ENCODE assay signal across 8 mouse cellular contexts in the genomic region with DNA sequence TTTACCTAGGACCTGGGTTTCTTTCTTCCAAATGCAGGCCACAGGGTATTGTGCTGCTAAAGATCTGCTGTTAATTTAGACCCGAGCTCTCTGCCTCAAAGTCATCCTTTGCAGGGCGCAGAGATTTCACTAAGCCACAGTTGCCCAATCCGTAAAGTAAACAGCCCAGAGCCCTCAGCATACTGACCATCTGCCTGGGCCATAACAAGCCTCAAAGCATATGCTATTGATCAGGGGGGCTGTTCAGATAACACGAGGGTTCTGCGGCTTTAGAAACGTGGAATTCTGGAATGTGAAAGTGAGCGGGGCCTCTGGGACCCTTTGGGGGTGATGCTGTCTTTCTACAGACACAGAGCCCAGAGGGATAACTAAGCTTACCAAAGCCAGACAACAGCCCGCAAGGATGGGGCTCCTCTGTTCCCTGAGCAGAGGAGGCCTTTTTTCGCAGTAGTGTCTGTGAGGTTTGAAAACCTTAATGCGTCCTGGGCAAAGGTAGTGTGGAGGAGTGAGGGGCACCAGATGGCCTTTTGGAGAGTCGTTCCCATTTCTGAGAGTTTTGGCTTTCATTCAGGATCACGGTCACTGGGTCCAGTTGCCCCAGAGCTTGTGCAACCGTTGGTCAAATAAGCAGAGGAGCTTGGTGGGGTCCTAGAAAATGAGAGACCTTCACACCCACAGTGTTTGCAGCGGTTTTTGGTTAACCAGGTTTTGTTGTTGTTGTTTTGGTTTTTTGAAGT.
A peak's percentile ranks its signal among the peaks of the same experiment; 100 is the strongest.
DNase-seq lines count a peak whose midpoint lies in the region; ATAC-seq and TF ChIP-seq lines count a peak whose summit lies in the region.

No protein-coding gene starts in this region.

- no peak for TF ChIP-seq POLR2A in liver, adult 2 months (IDR thresholded peaks at IDR 0.05; ENCODE audit: extremely low read depth, insufficient read depth, low read length)

- peak; percentile 91 for DNase-seq in liver, adult 2 months (ENCODE audit: extremely low read depth, low read depth, low spot score)
- no peak for DNase-seq in liver
- peak; percentile 66 for DNase-seq in embryonic facial prominence, embryonic 10.5 days (ENCODE audit: low spot score)
- DNase-seq in layer of hippocampus, adult 9-10 months (ENCODE audit: low spot score), result no peak
- DNase-seq in frontal cortex, postnatal 14 days (ENCODE audit: low spot score in 2 of 2), result no peak
- no peak for DNase-seq in T-cell, adult 2 months (ENCODE audit: low spot score)

- ATAC-seq in intestine, postnatal 0 days, result no peak
- ATAC-seq in neural tube, embryonic 13.5 days (ENCODE audit: low read depth), result 0 out of 2 replicates have a peak, but pooled peaks have one; percentile 12

- TF ChIP-seq CTCF in liver, adult 2 months (IDR thresholded peaks at IDR 0.05; ENCODE audit: low read depth, low read length), result no peak
- no peak for TF ChIP-seq CTCF in intestine, postnatal 0 days (IDR thresholded peaks at IDR 0.05; ENCODE audit: low read depth)

- peaks cover 23% of the 10 kb centered on the region; the same call in 1 of the 2 replicates for H3K79me2 ChIP-seq in liver, adult 2 months (ENCODE audit: control insufficient read depth, insufficient read depth, low read length)

- H3K4me1 ChIP-seq in liver, adult 2 months (ENCODE audit: control insufficient read depth, insufficient read depth, low read length), result peaks cover 30% of the 10 kb centered on the region
- H3K4me1 ChIP-seq in embryonic facial prominence, embryonic 10.5 days, result peaks cover 72% of the 10 kb centered on the region
- H3K4me1 ChIP-seq in intestine, postnatal 0 days (replicated peaks; ENCODE audit: control insufficient read depth, insufficient read depth, low read length), result peaks cover 5% of the 10 kb centered on the region; the same call in 1 of the 2 replicates
- peaks cover 38% of the 10 kb centered on the region for H3K4me1 ChIP-seq in neural tube, embryonic 13.5 days (replicated peaks)

- WGBS in liver, adult 2 months, result 8% methylated on average over 14 of the region's 14 CpGs
- 6% methylated on average over 14 of the region's 14 CpGs for WGBS in embryonic facial prominence, embryonic 10.5 days
- 52% methylated on average over 14 of the region's 14 CpGs for WGBS in intestine, postnatal 0 days
- WGBS in neural tube, embryonic 13.5 days, result 13% methylated on average over 14 of the region's 14 CpGs

- H3K27ac ChIP-seq in liver, adult 2 months (replicated peaks; ENCODE audit: insufficient read depth, low read depth, low read length), result peak overlapping the region; percentile 97
- peak overlapping the region; percentile 94 for H3K27ac ChIP-seq in embryonic facial prominence, embryonic 10.5 days (replicated peaks)
- no peak overlapping the region for H3K27ac ChIP-seq in intestine, postnatal 0 days (ENCODE audit: low read depth, low read length)
- peak overlapping the region; percentile 80 for H3K27ac ChIP-seq in neural tube, embryonic 13.5 days (replicated peaks)

- H3K36me3 ChIP-seq in liver, adult 2 months (ENCODE audit: control insufficient read depth, insufficient read depth, low read length), result no peaks in the 10 kb centered on the region
- H3K36me3 ChIP-seq in embryonic facial prominence, embryonic 10.5 days (replicated peaks), result peaks cover 8% of the 10 kb centered on the region
- no peaks in the 10 kb centered on the region for H3K36me3 ChIP-seq in intestine, postnatal 0 days (ENCODE audit: control insufficient read depth, insufficient read depth)
- H3K36me3 ChIP-seq in neural tube, embryonic 13.5 days, result no peaks in the 10 kb centered on the region

- H3K9ac ChIP-seq in liver, adult 2 months (ENCODE audit: low read depth, low read length), result peak overlapping the region; percentile 68
- H3K9ac ChIP-seq in intestine, postnatal 0 days (ENCODE audit: low read depth, low read length), result peak overlapping the region; percentile 48; the same call in 1 of the 2 replicates
- H3K9ac ChIP-seq in neural tube, embryonic 13.5 days, result peak overlapping the region; percentile 83

- H3K27me3 ChIP-seq in liver, adult 2 months (ENCODE audit: control insufficient read depth, insufficient read depth, low read length), result no peaks in the 10 kb centered on the region
- H3K27me3 ChIP-seq in embryonic facial prominence, embryonic 10.5 days (replicated peaks; ENCODE audit: low read depth, poor library complexity, severe bottlenecking), result no peaks in the 10 kb centered on the region
- no peaks in the 10 kb centered on the region for H3K27me3 ChIP-seq in intestine, postnatal 0 days (replicated peaks; ENCODE audit: control insufficient read depth, insufficient read depth, low read length)
- H3K27me3 ChIP-seq in neural tube, embryonic 13.5 days, result no peaks in the 10 kb centered on the region

- H3K9me3 ChIP-seq in embryonic facial prominence, embryonic 10.5 days, result no peaks in the 10 kb centered on the region
- no peaks in the 10 kb centered on the region for H3K9me3 ChIP-seq in intestine, postnatal 0 days (ENCODE audit: control insufficient read depth)
- no peaks in the 10 kb centered on the region for H3K9me3 ChIP-seq in neural tube, embryonic 13.5 days

- H3K4me3 ChIP-seq in liver, adult 2 months (ENCODE audit: insufficient read depth, low read depth, low read length), result peak overlapping the region; percentile 88
- peak overlapping the region; percentile 67 for H3K4me3 ChIP-seq in embryonic facial prominence, embryonic 10.5 days
- peak overlapping the region; percentile 29 for H3K4me3 ChIP-seq in intestine, postnatal 0 days (ENCODE audit: low read depth, low read length)
- H3K4me3 ChIP-seq in neural tube, embryonic 13.5 days, result peak overlapping the region; percentile 60

- H3K4me2 ChIP-seq in intestine, postnatal 0 days (replicated peaks; ENCODE audit: low read depth), result peak overlapping the region; percentile 56
- H3K4me2 ChIP-seq in neural tube, embryonic 13.5 days, result peak overlapping the region; percentile 80

Comparison
In these comparisons a context has a peak if more than half of its experiments do, and no peak if none do; other contexts are left out.
1. DNase-seq: peak in liver, adult 2 months (single experiment) and embryonic facial prominence, embryonic 10.5 days (single experiment); none in liver (single experiment), layer of hippocampus, adult 9-10 months (single experiment), frontal cortex, postnatal 14 days (0 of 2) and T-cell, adult 2 months (single experiment).
2. H3K4me3 ChIP-seq: peak in every context shown above with its lines; median percentile 88 in liver, adult 2 months; 67 in embryonic facial prominence, embryonic 10.5 days; 60 in neural tube, embryonic 13.5 days; 29 in intestine, postnatal 0 days.
3. Peak in every context shown above with its lines, with median percentiles within 50 percentile points of each other: H3K9ac ChIP-seq.